Mouse (Mus musculus) intestine, embryonic 14.5 days (tissue): ENCODE measurements at regions not wholly inside any gene's neighbourhood (a gene's known extent, or its start where the extent isn't known, plus 50 kb on each side); places are given as distances from the start of the nearest gene placed in this dataset.
A peak's percentile ranks its signal among the peaks of the same experiment; 100 is the strongest.

Experiments
- ATAC-seq: fragments of 200-750 bp; cut with Nextera tagmentation; replicated peaks from 2 replicates; pipeline ENCODE4 v1.8.0; 2017; ENCODE audit warnings: low read depth, moderate number of reproducible peaks, moderate TSS enrichment, moderate library complexity; ENCODE audit not compliant: low FRiP score, low TSS enrichment
- DNase-seq: peaks from one replicate; pipeline ENCODE4 v3.0.0-alpha.2; 2018; ENCODE audit warnings: low spot score
- H3K27ac ChIP-seq: fragments of 300-500 bp; sonication (generic); 2 replicates; pipeline ENCODE4 v1.5.1; 2014; ENCODE audit warnings: low read depth, mild to moderate bottlenecking, control low read depth
- H3K27me3 ChIP-seq: fragments of 300-500 bp; sonication (generic); replicated peaks from 2 replicates; pipeline ENCODE4 v1.6.1; 2014; ENCODE audit warnings: low read length, control low read depth; ENCODE audit not compliant: control insufficient read depth, insufficient read depth
- H3K36me3 ChIP-seq: fragments of 300-500 bp; sonication (generic); 2 replicates; pipeline ENCODE4 v1.6.1; 2014; ENCODE audit warnings: low read length, control low read depth; ENCODE audit not compliant: control insufficient read depth, insufficient read depth
- H3K4me1 ChIP-seq: fragments of 300-500 bp; sonication (generic); replicated peaks from 2 replicates; pipeline ENCODE4 v1.6.1; 2014; ENCODE audit warnings: low read length, control low read depth, mixed read lengths; ENCODE audit not compliant: control insufficient read depth, insufficient read depth
- H3K4me2 ChIP-seq: fragments of 300-500 bp; sonication (generic); 2 replicates; pipeline ENCODE4 v1.6.1; 2014; ENCODE audit warnings: low read length
- H3K4me3 ChIP-seq: fragments of 300-500 bp; sonication (generic); 2 replicates; pipeline ENCODE4 v1.5.1; 2014; ENCODE audit warnings: low read depth, low read length, control low read depth, mixed read lengths
- H3K9ac ChIP-seq: fragments of 300-500 bp; sonication (generic); 2 replicates; pipeline ENCODE4 v1.6.1; 2014; ENCODE audit warnings: mild to moderate bottlenecking, low read length
- H3K9me3 ChIP-seq: fragments of 300-500 bp; sonication (generic); 2 replicates; pipeline ENCODE4 v1.6.1; 2016; ENCODE audit warnings: low read length, control low read depth; ENCODE audit not compliant: control insufficient read depth
- WGBS: fragments of 180-500 bp; shearing (Covaris S2); extraction: QIAGEN DNeasy Blood & Tissue Kit; methylation state at CpG from one replicate; pipeline ENCODE4 v1.1.7; 2014; 5-methylcytosine and 5-hydroxymethylcytosine counted together

DNA sequence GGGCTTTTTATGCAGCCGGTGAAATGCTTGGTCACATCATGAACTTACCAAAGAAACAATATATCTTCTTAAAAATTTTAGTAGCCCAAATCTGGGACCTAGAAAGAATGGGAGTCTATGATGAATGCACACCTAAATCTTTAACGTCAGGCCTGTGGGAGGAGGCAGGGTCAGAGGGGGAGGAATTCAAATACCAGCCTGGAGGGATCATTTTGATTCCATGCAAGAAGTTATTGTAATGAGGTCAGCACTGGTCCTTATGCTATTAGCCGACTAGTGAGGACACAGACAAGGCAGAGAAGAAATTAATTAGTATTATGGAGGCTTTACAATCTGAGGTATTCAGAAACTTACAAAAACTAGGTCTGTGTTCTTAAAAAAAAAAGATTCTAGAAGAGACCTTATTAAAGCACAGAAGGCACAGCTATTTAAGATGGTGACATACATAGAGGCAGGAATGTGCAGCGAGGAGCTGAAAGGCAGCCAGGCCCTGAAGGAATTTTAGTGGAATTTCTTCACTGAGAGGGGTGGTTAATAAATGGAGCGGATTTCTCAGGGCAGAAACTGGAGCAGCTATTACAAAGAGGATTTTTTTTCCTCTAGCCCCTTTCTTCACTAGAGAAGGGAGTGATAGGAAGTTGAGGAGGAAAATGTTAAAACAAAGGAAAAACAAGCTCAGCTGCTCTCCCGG lies 95.7 kb upstream of the Rbms1 start:
- DNase-seq: no peak
- H3K27ac ChIP-seq: 0 out of 2 replicates have a peak overlapping the region, but pooled peaks have one; percentile 38

DNA sequence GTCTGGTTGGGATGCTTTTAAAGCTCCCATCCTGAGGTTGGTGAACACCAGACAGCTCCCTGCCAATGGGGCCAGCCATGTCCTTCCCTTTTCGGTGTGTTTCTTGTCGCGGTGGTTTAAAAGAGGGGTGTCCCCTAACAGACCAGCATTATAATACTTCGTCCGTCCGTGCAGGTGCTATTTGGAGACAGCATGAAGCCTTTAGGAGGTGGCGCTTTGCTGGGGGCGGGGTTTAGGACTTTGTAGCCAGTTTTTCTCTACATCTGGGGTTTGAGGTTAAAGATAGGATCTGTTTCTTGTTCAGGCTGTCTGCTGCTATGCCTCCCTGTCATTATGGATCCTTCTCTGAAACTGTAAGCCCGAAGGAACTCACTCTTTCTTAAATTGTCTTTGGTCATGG lies 89.3 kb upstream of the Rbms1 start:
- ATAC-seq (no peak), DNase-seq (no peak)
- Histone ChIP-seq H3K4me2 (no peak overlapping the region), H3K4me1 (no peaks in the 10 kb centered on the region), H3K27ac (no peak overlapping the region), H3K27me3 (no peaks in the 10 kb centered on the region), H3K4me3 (no peak overlapping the region), H3K9ac (no peak overlapping the region), H3K36me3 (no peaks in the 10 kb centered on the region), H3K9me3 (no peaks in the 10 kb centered on the region)
- WGBS: 68% methylated on average over 9 of the region's 9 CpGs

More for the DNA sequence above, 95.7 kb upstream of the Rbms1 start:
- no peak for ATAC-seq
- Histone ChIP-seq H3K4me1 (peaks cover 15% of the 10 kb centered on the region; the same call in 1 of the 2 replicates), H3K4me2 (no peak overlapping the region), H3K9me3 (no peaks in the 10 kb centered on the region), H3K27me3 (no peaks in the 10 kb centered on the region), H3K4me3 (no peak overlapping the region), H3K9ac (no peak overlapping the region), H3K36me3 (no peaks in the 10 kb centered on the region)
- 25% methylated on average over 6 of the region's 6 CpGs for WGBS

DNA sequence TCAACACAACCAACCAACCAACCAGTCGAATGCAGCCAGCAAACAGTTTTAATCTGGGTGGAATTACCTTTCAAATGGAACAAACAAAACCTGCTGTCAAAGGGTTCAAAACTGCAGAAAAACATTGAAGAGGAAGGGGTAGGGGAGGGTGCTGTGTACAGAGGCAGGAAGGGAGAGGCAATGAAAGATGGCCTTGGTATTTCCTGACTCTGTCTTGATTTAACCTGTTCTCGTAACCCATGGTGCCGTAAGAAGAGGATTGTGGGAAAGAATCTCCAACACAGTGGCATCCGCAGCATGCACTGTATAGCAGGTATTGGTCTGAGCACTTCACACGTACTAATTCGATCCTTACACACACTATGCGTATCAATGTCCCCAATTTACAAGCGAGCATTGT lies 88.8 kb upstream of the Rbms1 start:
- no peaks in the 10 kb centered on the region for H3K9me3 ChIP-seq
- ATAC-seq: no peak
- 78% methylated on average over 8 of the region's 8 CpGs for WGBS

DNA sequence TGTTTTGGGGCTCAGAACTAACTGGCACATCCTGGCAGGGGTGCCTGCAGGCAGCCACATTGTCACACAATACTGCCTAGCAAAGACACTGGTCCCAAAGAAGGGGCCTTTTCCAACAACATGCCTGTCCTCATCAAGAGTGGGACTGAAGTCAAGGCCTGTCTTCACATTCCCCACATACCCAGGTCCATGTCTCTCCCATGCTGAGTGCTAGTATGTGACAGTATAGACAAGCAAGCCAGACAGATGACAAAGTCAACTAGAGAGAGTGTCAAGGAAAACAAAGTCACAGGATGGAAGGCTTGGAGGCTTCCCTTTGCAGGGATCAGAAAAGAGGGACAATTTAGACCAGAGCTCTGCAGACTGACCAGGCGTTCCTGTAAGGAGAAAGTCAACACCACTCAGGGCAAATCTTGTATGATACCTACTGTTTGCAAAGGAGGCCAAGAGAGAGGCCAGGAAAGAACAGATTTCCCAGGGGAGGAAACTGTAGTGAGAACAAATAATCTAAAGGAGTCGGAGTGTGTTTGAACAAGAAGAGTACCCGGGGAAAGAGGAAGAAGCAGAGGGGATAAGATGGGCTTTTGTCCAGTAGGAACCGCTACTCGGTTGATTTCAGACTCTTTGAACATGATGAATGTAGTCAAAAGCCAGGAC lies 83.2 kb upstream of the Rbms1 start:
- H3K36me3 ChIP-seq: no peaks in the 10 kb centered on the region
- no peak for ATAC-seq
- no peaks in the 10 kb centered on the region for H3K4me1 ChIP-seq
- no peak overlapping the region for H3K9ac ChIP-seq
- no peak overlapping the region for H3K27ac ChIP-seq
- H3K27me3 ChIP-seq: no peaks in the 10 kb centered on the region
- 77% methylated on average over 5 of the region's 5 CpGs for WGBS
- DNase-seq: no peak
- H3K4me3 ChIP-seq: no peak overlapping the region
- H3K4me2 ChIP-seq: no peak overlapping the region
- H3K9me3 ChIP-seq: no peaks in the 10 kb centered on the region

More for the DNA sequence above, 88.8 kb upstream of the Rbms1 start:
- no peak overlapping the region for H3K4me3 ChIP-seq
- no peaks in the 10 kb centered on the region for H3K36me3 ChIP-seq
- H3K27me3 ChIP-seq: no peaks in the 10 kb centered on the region
- DNase-seq: no peak
- no peaks in the 10 kb centered on the region for H3K4me1 ChIP-seq
- H3K9ac ChIP-seq: no peak overlapping the region
- H3K27ac ChIP-seq: no peak overlapping the region
- no peak overlapping the region for H3K4me2 ChIP-seq

- ATAC-seq: no peak
Observed at GRCm38 (mm10) chr2:61045467-61045866, 82.5 kb upstream of the Rbms1 start.

GRCm38 (mm10) chr2:61032920-61033319 lies 69.9 kb upstream of the Rbms1 start:
- WGBS: 86% methylated on average over 1 of the region's 1 CpGs
- Histone ChIP-seq H3K27me3 (no peaks in the 10 kb centered on the region), H3K4me3 (no peak overlapping the region), H3K9me3 (no peaks in the 10 kb centered on the region), H3K9ac (no peak overlapping the region), H3K36me3 (no peaks in the 10 kb centered on the region), H3K4me2 (no peak overlapping the region), H3K27ac (no peak overlapping the region), H3K4me1 (no peaks in the 10 kb centered on the region)
- no peak for ATAC-seq
- no peak for DNase-seq

More at GRCm38 (mm10) chr2:61045467-61045866, 82.5 kb upstream of the Rbms1 start:
- Histone ChIP-seq H3K27ac (no peak overlapping the region), H3K27me3 (no peaks in the 10 kb centered on the region), H3K4me1 (no peaks in the 10 kb centered on the region), H3K9me3 (no peaks in the 10 kb centered on the region), H3K4me3 (no peak overlapping the region), H3K4me2 (no peak overlapping the region), H3K9ac (no peak overlapping the region), H3K36me3 (no peaks in the 10 kb centered on the region)
- 79% methylated on average over 6 of the region's 6 CpGs for WGBS
- no peak for DNase-seq

DNA sequence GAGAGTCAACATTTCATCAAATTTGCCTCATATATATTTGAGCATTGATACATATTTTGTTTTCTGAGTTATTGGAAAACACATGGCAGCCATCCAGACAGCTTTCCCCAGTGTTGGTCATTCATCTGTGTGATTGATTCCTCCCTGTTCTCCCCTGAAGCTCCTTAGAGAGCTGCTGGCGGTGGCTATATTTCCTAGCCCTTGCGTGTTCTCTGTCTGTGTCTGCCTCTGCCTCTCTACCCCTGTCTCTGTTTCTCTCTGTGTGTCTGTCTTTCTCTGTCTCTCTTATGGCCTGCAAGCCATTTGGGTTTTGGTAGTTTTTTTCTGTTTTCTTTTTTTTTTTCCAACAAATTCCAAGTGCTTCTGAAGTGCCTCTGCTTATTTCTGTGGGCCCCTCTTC lies 66.7 kb upstream of the Rbms1 start:
- Histone ChIP-seq H3K27me3 (no peaks in the 10 kb centered on the region), H3K9me3 (no peaks in the 10 kb centered on the region), H3K36me3 (no peaks in the 10 kb centered on the region), H3K4me1 (no peaks in the 10 kb centered on the region), H3K4me2 (no peak overlapping the region), H3K4me3 (no peak overlapping the region), H3K9ac (no peak overlapping the region), H3K27ac (no peak overlapping the region)
- DNase-seq (no peak), ATAC-seq (no peak)
- WGBS: 77% methylated on average over 2 of the region's 2 CpGs

DNA sequence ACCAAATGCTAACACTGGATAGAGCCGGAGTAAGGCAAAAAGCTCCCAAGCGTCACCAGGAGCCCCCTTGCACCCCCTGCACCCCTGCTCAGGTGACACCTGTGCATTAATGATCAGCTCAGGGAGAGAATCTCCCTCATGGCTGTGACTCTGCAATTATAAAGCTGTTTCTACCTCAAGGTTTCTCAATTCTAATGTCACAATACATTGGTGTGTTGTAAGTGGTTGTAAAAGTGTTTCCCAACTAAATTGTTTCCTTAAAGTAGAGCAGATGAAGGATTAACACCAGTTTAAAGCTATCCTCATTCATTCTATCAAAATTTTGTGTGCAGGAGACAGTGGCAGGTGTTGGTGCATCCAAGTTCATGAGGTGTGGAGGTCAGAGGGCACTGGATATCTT lies 65.6 kb upstream of the Rbms1 start:
- no peak overlapping the region for H3K4me3 ChIP-seq
- no peak for ATAC-seq
- H3K36me3 ChIP-seq: no peaks in the 10 kb centered on the region
- H3K27me3 ChIP-seq: no peaks in the 10 kb centered on the region
- no peak for DNase-seq
- H3K4me1 ChIP-seq: no peaks in the 10 kb centered on the region
- no peak overlapping the region for H3K9ac ChIP-seq
- no peak overlapping the region for H3K4me2 ChIP-seq
- no peaks in the 10 kb centered on the region for H3K9me3 ChIP-seq
- H3K27ac ChIP-seq: no peak overlapping the region
- WGBS: 66% methylated on average over 2 of the region's 2 CpGs

- WGBS: 89% methylated on average over 4 of the region's 4 CpGs
- Histone ChIP-seq H3K4me3 (no peak overlapping the region), H3K9me3 (no peaks in the 10 kb centered on the region), H3K9ac (no peak overlapping the region), H3K27ac (no peak overlapping the region), H3K27me3 (no peaks in the 10 kb centered on the region), H3K36me3 (no peaks in the 10 kb centered on the region), H3K4me1 (no peaks in the 10 kb centered on the region), H3K4me2 (no peak overlapping the region)
- no peak for DNase-seq
- no peak for ATAC-seq
Observed at GRCm38 (mm10) chr2:61027686-61028085, 64.7 kb upstream of the Rbms1 start.
